Mouse (Mus musculus): ENCODE results near the gene Ncln. TPM values are rescaled to one million over a fixed set of nuclear protein-coding genes. Genes with fewer than 3 reads are reported as not detected.

The Ncln gene
- polyA plus RNA-seq, 1 experiment from 2014 or later, result 44.6 TPM

GRCm38 (mm10) chr10:81500032-81500431 is 3.8 kb upstream of the Ncln start, which contains the start of gene S1pr4:
Gene S1pr4, minus strand, starts transcription at chr10:81500132.
- H3K27me3 ChIP-seq (ENCODE audit: control insufficient read depth, insufficient read depth, low read length), result peaks cover 11% of the 10 kb centered on the region
- H3K9me3 ChIP-seq (ENCODE audit: control insufficient read depth, low read length), result no peaks in the 10 kb centered on the region
- no peak within 1 kb of the TSS for H3K9ac ChIP-seq (ENCODE audit: low read length)
- H3K27ac ChIP-seq (replicated peaks in 1 of 2; ENCODE audit: control insufficient read depth in 1 of 2, insufficient read depth in 1 of 2, low read depth in 2 of 2, low read length in 2 of 2), result no peak within 1 kb of the TSS
- no peaks in the 10 kb centered on the region for H3K36me3 ChIP-seq (ENCODE audit: control insufficient read depth, insufficient read depth, low read length)
- H3K4me3 ChIP-seq (ENCODE audit: control insufficient read depth in 1 of 2, insufficient read depth in 1 of 2, low read depth in 1 of 2, low read length in 2 of 2), result no peak within 1 kb of the TSS
- no peak within 1 kb of the TSS for H3K4me2 ChIP-seq (ENCODE audit: low read length)
- H3K4me1 ChIP-seq (ENCODE audit: control insufficient read depth in 2 of 2, insufficient read depth in 2 of 2, low read length in 2 of 2), result peaks cover 5% of the 10 kb centered on the region in 2 experiments; a peak in 3 of 4 replicates
- WGBS, result 83% methylated on average over 3 of the region's 3 CpGs
- ATAC-seq (ENCODE audit: insufficient number of reproducible peaks, insufficient read depth, low FRiP score, low read depth), result no peak

GRCm38 (mm10) chr10:81499250-81499901 is 3.2 kb upstream of the Ncln start:
- Histone ChIP-seq H3K4me2 (ENCODE audit: low read length) (no peak overlapping the region), H3K36me3 (ENCODE audit: control insufficient read depth, insufficient read depth, low read length) (no peaks in the 10 kb centered on the region), H3K9me3 (ENCODE audit: control insufficient read depth, low read length) (no peaks in the 10 kb centered on the region), H3K4me3 (ENCODE audit: control insufficient read depth in 1 of 2, insufficient read depth in 1 of 2, low read depth in 1 of 2, low read length in 2 of 2) (no peak overlapping the region), H3K27me3 (ENCODE audit: control insufficient read depth, insufficient read depth, low read length) (peaks cover 11% of the 10 kb centered on the region), H3K9ac (ENCODE audit: low read length) (no peak overlapping the region), H3K4me1 (ENCODE audit: control insufficient read depth in 2 of 2, insufficient read depth in 2 of 2, low read length in 2 of 2) (peaks cover 9 to 12% of the 10 kb centered on the region in 2 experiments; a peak in 3 of 4 replicates), H3K27ac (replicated peaks in 1 of 2; ENCODE audit: control insufficient read depth in 1 of 2, insufficient read depth in 1 of 2, low read depth in 2 of 2, low read length in 2 of 2) (no peak overlapping the region)
- WGBS, result 65% methylated on average over 23 of the region's 23 CpGs
- ATAC-seq (ENCODE audit: insufficient number of reproducible peaks, insufficient read depth, low FRiP score, low read depth), result no peak

DNA sequence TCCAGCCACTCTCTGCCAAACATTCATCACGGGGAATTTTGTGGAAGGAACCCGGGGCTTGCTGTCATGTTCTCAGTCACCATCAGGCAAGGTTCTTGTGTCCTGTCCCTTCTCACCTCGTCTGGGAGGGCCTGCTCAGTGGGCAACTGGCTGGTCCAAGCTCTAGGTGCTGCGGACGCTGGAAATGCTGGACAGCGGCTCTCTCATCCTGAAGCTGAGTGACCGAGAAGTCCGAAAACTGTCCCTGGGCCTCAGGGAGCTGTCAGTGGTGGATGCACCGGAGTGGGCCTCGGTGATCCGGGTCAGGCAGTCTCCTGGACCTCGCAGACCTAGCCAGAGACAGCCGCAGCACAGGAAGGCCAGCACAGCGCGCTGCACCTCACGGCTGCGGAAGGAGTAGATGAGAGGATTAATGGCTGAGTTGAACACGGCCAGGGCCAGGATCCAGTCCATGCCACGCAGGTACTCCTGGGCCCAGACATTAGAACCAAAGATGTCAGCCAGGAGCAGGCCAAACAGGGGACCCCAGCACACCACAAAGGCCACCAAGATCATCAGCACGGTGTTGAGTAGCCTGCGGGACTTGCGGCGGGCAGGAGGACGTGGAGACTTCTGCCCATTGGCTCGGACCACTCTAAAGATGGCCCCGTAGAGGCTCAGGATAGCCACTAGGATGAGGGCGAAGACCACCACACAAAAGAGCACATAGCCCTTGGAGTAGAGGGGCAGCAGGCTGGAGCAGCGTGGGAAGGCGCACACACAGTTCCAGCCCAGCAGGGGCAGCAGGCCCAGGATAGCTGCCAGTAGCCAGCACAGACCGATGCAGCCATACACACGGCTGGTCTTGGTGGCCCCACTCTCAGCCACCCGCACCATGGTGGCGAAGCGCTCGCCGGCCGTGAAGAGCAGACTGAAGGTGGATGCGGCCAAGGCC is 2.4 kb upstream of the Ncln start:
- ATAC-seq (ENCODE audit: insufficient number of reproducible peaks, insufficient read depth, low FRiP score, low read depth), result no peak
- peaks cover 7% of the 10 kb centered on the region for H3K27me3 ChIP-seq (ENCODE audit: control insufficient read depth, insufficient read depth, low read length)
- no peaks in the 10 kb centered on the region for H3K36me3 ChIP-seq (ENCODE audit: control insufficient read depth, insufficient read depth, low read length)
- H3K9me3 ChIP-seq (ENCODE audit: control insufficient read depth, low read length), result no peaks in the 10 kb centered on the region
- WGBS, result 79% methylated on average over 38 of the region's 38 CpGs
- no peak overlapping the region for H3K4me3 ChIP-seq (ENCODE audit: control insufficient read depth in 1 of 2, insufficient read depth in 1 of 2, low read depth in 1 of 2, low read length in 2 of 2)
- no peak overlapping the region for H3K9ac ChIP-seq (ENCODE audit: low read length)
- H3K4me1 ChIP-seq (ENCODE audit: control insufficient read depth in 2 of 2, insufficient read depth in 2 of 2, low read length in 2 of 2), result peaks cover 9 to 12% of the 10 kb centered on the region in 2 experiments; a peak in 3 of 4 replicates
- no peak overlapping the region for H3K27ac ChIP-seq (replicated peaks in 1 of 2; ENCODE audit: control insufficient read depth in 1 of 2, insufficient read depth in 1 of 2, low read depth in 2 of 2, low read length in 2 of 2)
- no peak overlapping the region for H3K4me2 ChIP-seq (ENCODE audit: low read length)

- 74% methylated on average over 17 of the region's 17 CpGs for WGBS
- no peak for ATAC-seq (ENCODE audit: insufficient number of reproducible peaks, insufficient read depth, low FRiP score, low read depth)
- Histone ChIP-seq H3K4me2 (ENCODE audit: low read length) (peak overlapping the region; percentile 59), H3K27ac (replicated peaks in 1 of 2; ENCODE audit: control insufficient read depth in 1 of 2, insufficient read depth in 1 of 2, low read depth in 2 of 2, low read length in 2 of 2) (no peak overlapping the region), H3K9ac (ENCODE audit: low read length) (no peak overlapping the region), H3K27me3 (ENCODE audit: control insufficient read depth, insufficient read depth, low read length) (no peaks in the 10 kb centered on the region), H3K4me3 (ENCODE audit: control insufficient read depth in 1 of 2, insufficient read depth in 1 of 2, low read depth in 1 of 2, low read length in 2 of 2) (no peak overlapping the region), H3K4me1 (ENCODE audit: control insufficient read depth in 2 of 2, insufficient read depth in 2 of 2, low read length in 2 of 2) (peaks cover 9 to 12% of the 10 kb centered on the region in 2 experiments; a peak in 3 of 4 replicates), H3K9me3 (ENCODE audit: control insufficient read depth, low read length) (no peaks in the 10 kb centered on the region), H3K36me3 (ENCODE audit: control insufficient read depth, insufficient read depth, low read length) (peaks cover 8% of the 10 kb centered on the region)
These were observed 1.4 kb upstream of the Ncln start for GRCm38 (mm10) chr10:81497401-81498270.

- Histone ChIP-seq H3K27me3 (ENCODE audit: control insufficient read depth, insufficient read depth, low read length) (no peaks in the 10 kb centered on the region), H3K36me3 (ENCODE audit: control insufficient read depth, insufficient read depth, low read length) (peaks cover 15% of the 10 kb centered on the region), H3K4me1 (ENCODE audit: control insufficient read depth in 2 of 2, insufficient read depth in 2 of 2, low read length in 2 of 2) (peaks cover 9 to 12% of the 10 kb centered on the region in 2 experiments; a peak in 3 of 4 replicates), H3K9me3 (ENCODE audit: control insufficient read depth, low read length) (no peaks in the 10 kb centered on the region), H3K9ac (ENCODE audit: low read length) (peak overlapping the region; percentile 62), H3K4me3 (ENCODE audit: control insufficient read depth in 1 of 2, insufficient read depth in 1 of 2, low read depth in 1 of 2, low read length in 2 of 2) (peak overlapping the region in 1 of 2 experiments; percentile 72; a peak in 2 of 4 replicates), H3K27ac (replicated peaks in 1 of 2; ENCODE audit: control insufficient read depth in 1 of 2, insufficient read depth in 1 of 2, low read depth in 2 of 2, low read length in 2 of 2) (peak overlapping the region in 1 of 2 experiments; percentile 74; a peak in 1 of 4 replicates), H3K4me2 (ENCODE audit: low read length) (peak overlapping the region; percentile 59)
- 32% methylated on average over 4 of the region's 4 CpGs for WGBS
- no peak for ATAC-seq (ENCODE audit: insufficient number of reproducible peaks, insufficient read depth, low FRiP score, low read depth)
These were observed 777 bp upstream of the Ncln start for GRCm38 (mm10) chr10:81496969-81497368.

DNA sequence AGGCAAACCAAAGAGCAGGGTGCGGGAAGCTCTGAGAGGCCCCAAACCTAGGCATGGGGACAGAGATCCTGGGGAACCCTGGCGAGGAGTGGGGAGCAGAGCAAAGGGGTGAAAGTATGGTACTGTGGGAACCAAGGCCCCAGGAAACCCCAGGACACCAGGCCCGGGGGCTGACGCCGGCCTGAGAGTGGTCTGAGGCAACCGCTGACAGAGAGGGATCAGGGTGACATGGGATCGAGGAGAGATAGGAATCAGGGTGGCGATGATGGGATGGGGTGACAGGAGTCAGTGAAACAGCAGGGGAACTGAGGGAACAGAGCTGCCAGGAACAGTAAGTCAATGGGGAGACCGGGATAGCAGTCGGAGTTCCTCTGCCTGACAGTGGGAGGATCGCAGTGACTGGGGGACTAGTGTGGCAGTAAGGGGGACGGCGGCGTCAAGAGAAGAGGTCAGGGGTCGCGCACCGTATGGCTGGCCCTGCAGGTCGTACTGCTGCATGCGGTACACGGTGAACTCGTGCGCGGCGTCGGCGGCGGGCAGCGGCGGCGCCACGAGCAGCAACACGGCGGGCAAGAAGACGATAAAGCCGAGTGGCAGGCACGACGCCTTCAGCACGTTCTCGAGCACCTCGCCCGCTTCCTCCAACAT is 452 bp downstream of the Ncln start:
- peak overlapping the region; percentile 88 for H3K9ac ChIP-seq (ENCODE audit: low read length)

More for the DNA sequence above, 452 bp downstream of the Ncln start:
- Histone ChIP-seq H3K4me1 (ENCODE audit: control insufficient read depth in 2 of 2, insufficient read depth in 2 of 2, low read length in 2 of 2) (peaks cover 9 to 12% of the 10 kb centered on the region in 2 experiments; a peak in 3 of 4 replicates), H3K4me3 (ENCODE audit: control insufficient read depth in 1 of 2, insufficient read depth in 1 of 2, low read depth in 1 of 2, low read length in 2 of 2) (peak overlapping the region; percentile 72 to 90), H3K4me2 (ENCODE audit: low read length) (peak overlapping the region; percentile 84), H3K9me3 (ENCODE audit: control insufficient read depth, low read length) (no peaks in the 10 kb centered on the region), H3K36me3 (ENCODE audit: control insufficient read depth, insufficient read depth, low read length) (peaks cover 27% of the 10 kb centered on the region), H3K27me3 (ENCODE audit: control insufficient read depth, insufficient read depth, low read length) (no peaks in the 10 kb centered on the region), H3K27ac (replicated peaks in 1 of 2; ENCODE audit: control insufficient read depth in 1 of 2, insufficient read depth in 1 of 2, low read depth in 2 of 2, low read length in 2 of 2) (peak overlapping the region in 1 of 2 experiments; percentile 74; a peak in 2 of 4 replicates)
- ATAC-seq (ENCODE audit: insufficient number of reproducible peaks, insufficient read depth, low FRiP score, low read depth), result no peak; the same call in 1 of the 2 replicates
- under 1% methylated on average over 40 of the region's 41 CpGs for WGBS
